Mouse (Mus musculus): ENCODE data around the gene Sgce.

Sgce gene

DNA sequence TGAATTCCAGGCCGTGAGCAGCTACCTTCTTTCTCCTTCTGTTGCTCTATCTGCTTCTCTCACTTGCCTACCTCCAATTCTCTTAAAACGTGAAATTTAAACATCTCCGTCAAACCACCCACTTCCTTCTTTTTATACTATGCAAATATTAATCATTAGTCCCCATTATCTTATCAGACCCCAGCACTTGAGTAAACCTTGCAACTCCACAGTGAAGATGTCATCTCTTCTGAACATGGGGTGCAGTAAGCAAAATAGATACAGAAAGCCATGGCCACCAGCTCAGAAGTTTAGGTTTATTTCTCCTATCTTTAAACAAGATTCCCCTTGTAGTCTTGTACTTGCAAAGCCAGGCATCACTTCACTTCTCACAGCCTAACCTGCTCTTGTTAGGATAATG, 99.7 kb downstream of the Sgce start:
- no peak for DNase-seq (ENCODE audit: low spot score in 2 of 2)

DNA sequence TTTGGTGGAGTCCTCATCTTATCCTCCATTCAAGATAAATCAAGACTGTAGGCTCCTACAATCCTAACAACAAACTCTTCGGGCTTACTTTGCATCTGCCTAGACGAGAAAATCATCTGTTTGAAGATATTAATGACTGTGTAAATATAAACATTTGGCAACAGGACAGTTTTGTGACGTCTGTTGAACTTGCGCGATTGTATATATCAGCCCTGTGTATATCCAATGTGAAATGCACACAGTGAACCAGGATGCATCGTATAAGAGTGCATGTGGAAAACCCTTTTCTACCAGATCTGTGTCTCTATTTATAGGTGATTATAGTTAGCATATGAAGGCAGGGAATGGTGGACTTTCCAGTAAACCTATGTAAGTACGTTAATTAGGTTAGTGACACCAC, 104.9 kb downstream of the Sgce start:
- no peak for DNase-seq (ENCODE audit: low spot score in 2 of 2)

DNA sequence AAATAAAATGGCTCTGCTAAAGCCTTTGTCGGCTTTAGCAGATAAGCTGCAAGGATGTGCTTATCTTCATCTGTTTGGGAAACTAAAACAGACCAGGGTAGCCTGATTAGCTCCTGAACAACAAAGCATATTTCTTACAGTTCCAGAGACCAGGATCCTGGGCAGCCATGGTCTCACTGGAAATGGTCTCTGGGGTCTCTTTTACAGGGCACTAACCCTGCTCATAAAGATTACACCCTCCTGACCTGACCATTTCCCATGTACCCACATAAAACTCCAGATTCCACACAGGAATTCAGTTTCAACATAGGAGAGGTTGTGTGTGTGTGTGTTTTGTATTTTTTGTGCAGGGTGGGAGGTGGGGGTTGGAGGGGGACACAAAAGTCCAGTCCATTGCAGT, 112.2 kb downstream of the Sgce start:
- no peak for DNase-seq (ENCODE audit: low spot score in 2 of 2)

DNA sequence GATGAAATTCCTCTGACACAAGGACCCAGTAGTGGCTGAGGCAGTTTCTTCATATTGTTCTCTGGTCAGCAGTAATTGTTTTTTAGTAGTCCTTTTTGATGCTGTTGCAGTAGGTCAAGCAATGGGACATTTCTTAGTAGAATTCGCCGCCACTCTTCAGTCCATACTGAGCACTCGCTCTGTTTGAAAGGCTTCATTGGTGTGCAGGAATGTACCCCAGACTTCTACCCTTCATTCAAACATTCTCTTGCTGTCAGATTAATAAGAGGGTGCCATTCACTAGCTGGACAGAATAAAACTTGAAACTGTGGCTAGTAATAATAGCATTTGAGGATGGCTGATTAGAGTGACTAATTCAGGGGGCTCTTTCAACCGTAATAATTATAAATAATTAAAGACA, 113.8 kb downstream of the Sgce start:
- DNase-seq (ENCODE audit: low spot score in 2 of 2), result no peak

- DNase-seq (ENCODE audit: low spot score in 2 of 2), result no peak
Measured at GRCm38 (mm10) chr6:4631464-4631863, 115.5 kb downstream of the Sgce start.
